ENCODE assay signal across 1 mouse cellular context in the genomic region with DNA sequence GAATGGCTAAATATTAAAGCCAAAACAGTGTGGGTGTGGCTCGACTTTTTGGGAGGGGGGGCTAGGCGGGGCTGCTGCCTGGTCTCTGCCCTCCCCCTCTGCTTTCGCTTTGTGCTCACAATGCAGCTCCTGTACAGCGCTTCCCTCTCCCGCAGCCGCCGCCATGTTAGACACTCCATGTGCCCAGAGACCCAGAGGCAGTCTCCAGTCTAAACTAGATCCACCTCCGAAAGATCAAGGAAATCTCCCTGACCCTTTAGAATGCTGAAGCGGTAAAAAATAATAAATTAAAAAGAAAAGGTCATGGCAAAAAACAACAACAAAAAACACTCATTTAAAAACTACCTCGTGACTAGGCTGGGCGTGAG.
TF ChIP-seq lines count a peak whose summit lies in the region.

No protein-coding gene starts in this region.

TF ChIP-seq in MEL, 35 proteins besides CTCF, POLR2A, EP300 and RAD21 (continued from another document):
- 0 out of 2 replicates have a peak, but pooled peaks have one; percentile 6 for TF ChIP-seq ELF1 (IDR thresholded peaks at IDR 0.05; ENCODE audit: low read depth, low read length)
- no peak for TF ChIP-seq RCOR1 (IDR thresholded peaks at IDR 0.05; ENCODE audit: low read depth, low read length)
- TF ChIP-seq MXI1 (IDR thresholded peaks at IDR 0.05; ENCODE audit: low read depth, low read length) = peak; percentile 89
- peak; percentile 62; the same call in 1 of the 2 replicates for TF ChIP-seq HCFC1 (IDR thresholded peaks at IDR 0.05; ENCODE audit: low read depth, low read length)
- TF ChIP-seq TCF12 (IDR thresholded peaks at IDR 0.05; ENCODE audit: low read depth, low read length) = peak; percentile 41; the same call in 1 of the 2 replicates
- TF ChIP-seq CHD1 (IDR thresholded peaks at IDR 0.05; ENCODE audit: low read depth, low read length) = peak; percentile 93
- TF ChIP-seq ZKSCAN1 (IDR thresholded peaks at IDR 0.05; ENCODE audit: low read depth, low read length) = no peak
- TF ChIP-seq NELFE (IDR thresholded peaks at IDR 0.05; ENCODE audit: low read depth, low read length) = peak; percentile 65; the same call in 1 of the 2 replicates
- peak; percentile 88 for TF ChIP-seq SIN3A (IDR thresholded peaks at IDR 0.05; ENCODE audit: low read length)
- TF ChIP-seq TBP (IDR thresholded peaks at IDR 0.05; ENCODE audit: low read depth, low read length) = peak; percentile 68; the same call in 1 of the 2 replicates
- TF ChIP-seq ZMIZ1 (IDR thresholded peaks at IDR 0.05; ENCODE audit: low read depth, low read length) = peak; percentile 78; the same call in 1 of the 2 replicates
- TF ChIP-seq NRF1 (IDR thresholded peaks at IDR 0.05; ENCODE audit: insufficient read depth, low read depth, low read length, poor library complexity, severe bottlenecking) = no peak
- TF ChIP-seq SMC3 (IDR thresholded peaks at IDR 0.05; ENCODE audit: low read depth, low read length) = no peak; the same call in 1 of the 2 replicates
